Mouse (Mus musculus) forebrain, embryonic 10.5 days (tissue): Measurements from ENCODE around the gene Ramp2. TPM values are rescaled to one million over a fixed set of nuclear protein-coding genes. Genes with fewer than 3 reads are reported as not detected.

ENCODE experiments used
- DNase-seq: peaks from one replicate; pipeline ENCODE4 v3.0.0-alpha.2; 2017; ENCODE audit warnings: low spot score; ENCODE audit errors: extremely low spot score
- H3K27ac ChIP-seq: fragments of 300-500 bp; sonication (generic); 2 replicates; pipeline ENCODE4 v1.5.1; 2016; ENCODE audit warnings: mild to moderate bottlenecking
- H3K27me3 ChIP-seq: fragments of 300-500 bp; sonication (generic); 2 replicates; pipeline ENCODE4 v1.6.1; 2016; ENCODE audit warnings: mild to moderate bottlenecking; ENCODE audit not compliant: poor library complexity, severe bottlenecking
- H3K36me3 ChIP-seq: fragments of 300-500 bp; sonication (generic); replicated peaks from 2 replicates; pipeline ENCODE4 v1.6.1; 2016; ENCODE audit warnings: mild to moderate bottlenecking, moderate library complexity
- H3K4me1 ChIP-seq: fragments of 300-500 bp; sonication (generic); 2 replicates; pipeline ENCODE4 v1.6.1; 2016
- H3K4me3 ChIP-seq: fragments of 300-500 bp; sonication (generic); 2 replicates; pipeline ENCODE4 v1.5.1; 2016; ENCODE audit warnings: mild to moderate bottlenecking, moderate library complexity
- H3K9me3 ChIP-seq: fragments of 300-500 bp; sonication (generic); 2 replicates; pipeline ENCODE4 v1.6.1; 2016; ENCODE audit warnings: mild to moderate bottlenecking, moderate library complexity
- WGBS: fragments of 180-500 bp; shearing (Covaris S2); methylation state at CpG from one replicate; pipeline ENCODE4 v1.1.7; 2016; 5-methylcytosine and 5-hydroxymethylcytosine counted together
- polyA plus RNA-seq: library from polyadenylated mRNA; unstranded; fragments of >200 nt; fragmentation: Nextera tagmentation; extraction: Ambion mirVana; gene quantifications from 2 replicates; pipeline ENCODE4 v1.2.1, GENCODE M21; 2016

Gene Ramp2
- 54.8 and 57.3 TPM in 2 replicates for polyA plus RNA-seq

- under 1% methylated on average over 63 of the region's 63 CpGs for WGBS
- H3K27ac ChIP-seq = peak within 1 kb of the TSS; percentile 89
These were observed at the start of gene Ramp2 for GRCm38 (mm10) chr11:101245855-101246701. TSS of gene Ramp2 (plus strand) at chr11:101246028.

GRCm38 (mm10) chr11:101196175-101196574 lies 49.7 kb upstream of the Ramp2 start:
- Histone ChIP-seq H3K27ac (no peak overlapping the region), H3K36me3 (peaks cover 31% of the 10 kb centered on the region), H3K4me3 (no peak overlapping the region), H3K4me1 (peaks cover 10% of the 10 kb centered on the region), H3K9me3 (no peaks in the 10 kb centered on the region), H3K27me3 (no peaks in the 10 kb centered on the region)
- no peak for DNase-seq
- WGBS = 94% methylated on average over 8 of the region's 8 CpGs

More at GRCm38 (mm10) chr11:101245855-101246701, at the start of gene Ramp2:
- Histone ChIP-seq H3K36me3 (no peaks in the 10 kb centered on the region), H3K27me3 (peaks cover 48% of the 10 kb centered on the region), H3K4me1 (peaks cover 38% of the 10 kb centered on the region), H3K4me3 (peak within 1 kb of the TSS; percentile 82), H3K9me3 (no peaks in the 10 kb centered on the region)
- DNase-seq = peak; percentile 52

GRCm38 (mm10) chr11:101199555-101199954 lies 46.3 kb upstream of the Ramp2 start:
- no peak overlapping the region for H3K4me3 ChIP-seq
- H3K27ac ChIP-seq = no peak overlapping the region
- peaks cover 4% of the 10 kb centered on the region; the same call in 1 of the 2 replicates for H3K4me1 ChIP-seq
- no peaks in the 10 kb centered on the region for H3K9me3 ChIP-seq
- H3K36me3 ChIP-seq = peaks cover 29% of the 10 kb centered on the region
- no peak for DNase-seq
- WGBS = 93% methylated on average over 3 of the region's 3 CpGs
- no peaks in the 10 kb centered on the region for H3K27me3 ChIP-seq

GRCm38 (mm10) chr11:101200986-101201385 lies 44.8 kb upstream of the Ramp2 start:
- H3K4me3 ChIP-seq = peak overlapping the region; percentile 8; the same call in 1 of the 2 replicates
- WGBS = 27% methylated on average over 7 of the region's 7 CpGs
- no peaks in the 10 kb centered on the region for H3K9me3 ChIP-seq
- H3K27ac ChIP-seq = 0 out of 2 replicates have a peak overlapping the region, but pooled peaks have one; percentile 44
- H3K27me3 ChIP-seq = no peaks in the 10 kb centered on the region
- no peak for DNase-seq
- H3K36me3 ChIP-seq = peaks cover 29% of the 10 kb centered on the region
- H3K4me1 ChIP-seq = peaks cover 4% of the 10 kb centered on the region; the same call in 1 of the 2 replicates

- Histone ChIP-seq H3K4me3 (no peak overlapping the region), H3K4me1 (no peaks in the 10 kb centered on the region), H3K27ac (no peak overlapping the region), H3K27me3 (no peaks in the 10 kb centered on the region), H3K36me3 (peaks cover 38% of the 10 kb centered on the region), H3K9me3 (no peaks in the 10 kb centered on the region)
- 59% methylated on average over 3 of the region's 3 CpGs for WGBS
- no peak for DNase-seq
These were observed 33.9 kb upstream of the Ramp2 start for GRCm38 (mm10) chr11:101211970-101212369.

GRCm38 (mm10) chr11:101216936-101217335 lies 28.9 kb upstream of the Ramp2 start:
- Histone ChIP-seq H3K36me3 (peaks cover 18% of the 10 kb centered on the region), H3K27ac (no peak overlapping the region), H3K27me3 (no peaks in the 10 kb centered on the region), H3K4me3 (no peak overlapping the region), H3K4me1 (no peaks in the 10 kb centered on the region), H3K9me3 (no peaks in the 10 kb centered on the region)
- DNase-seq = no peak
- WGBS = 91% methylated on average over 5 of the region's 5 CpGs

GRCm38 (mm10) chr11:101218436-101219055 lies 27.3 kb upstream of the Ramp2 start:
- WGBS = 86% methylated on average over 10 of the region's 10 CpGs
- DNase-seq = no peak
- H3K27me3 ChIP-seq = no peaks in the 10 kb centered on the region
- H3K9me3 ChIP-seq = no peaks in the 10 kb centered on the region
- no peak overlapping the region for H3K4me3 ChIP-seq
- H3K4me1 ChIP-seq = no peaks in the 10 kb centered on the region
- H3K27ac ChIP-seq = no peak overlapping the region
- H3K36me3 ChIP-seq = peaks cover 10% of the 10 kb centered on the region; the same call in 1 of the 2 replicates

GRCm38 (mm10) chr11:101220853-101221252 lies 25.0 kb upstream of the Ramp2 start:
- no peaks in the 10 kb centered on the region for H3K36me3 ChIP-seq
- WGBS = 71% methylated on average over 2 of the region's 2 CpGs
- no peak overlapping the region for H3K4me3 ChIP-seq
- H3K4me1 ChIP-seq = peaks cover 5% of the 10 kb centered on the region
- no peak for DNase-seq
- no peaks in the 10 kb centered on the region for H3K9me3 ChIP-seq
- no peak overlapping the region for H3K27ac ChIP-seq
- no peaks in the 10 kb centered on the region for H3K27me3 ChIP-seq

- no peak overlapping the region for H3K27ac ChIP-seq
- H3K4me1 ChIP-seq = peaks cover 11% of the 10 kb centered on the region
- H3K4me3 ChIP-seq = no peak overlapping the region
- H3K27me3 ChIP-seq = no peaks in the 10 kb centered on the region
- DNase-seq = no peak
- H3K36me3 ChIP-seq = no peaks in the 10 kb centered on the region
- WGBS = 92% methylated on average over 8 of the region's 8 CpGs
- H3K9me3 ChIP-seq = no peaks in the 10 kb centered on the region
These were observed 24.4 kb upstream of the Ramp2 start for GRCm38 (mm10) chr11:101221306-101221986.

GRCm38 (mm10) chr11:101224337-101224736 lies 21.5 kb upstream of the Ramp2 start:
- H3K27me3 ChIP-seq = no peaks in the 10 kb centered on the region
- peaks cover 16% of the 10 kb centered on the region for H3K4me1 ChIP-seq
- no peak overlapping the region for H3K27ac ChIP-seq
- no peak for DNase-seq
- H3K9me3 ChIP-seq = no peaks in the 10 kb centered on the region
- no peak overlapping the region for H3K4me3 ChIP-seq
- H3K36me3 ChIP-seq = no peaks in the 10 kb centered on the region
- 93% methylated on average over 3 of the region's 3 CpGs for WGBS

- Histone ChIP-seq H3K9me3 (no peaks in the 10 kb centered on the region), H3K27me3 (no peaks in the 10 kb centered on the region), H3K4me3 (peak overlapping the region; percentile 97), H3K36me3 (no peaks in the 10 kb centered on the region), H3K4me1 (peaks cover 27% of the 10 kb centered on the region), H3K27ac (peak overlapping the region; percentile 88)
- WGBS = 22% methylated on average over 25 of the region's 25 CpGs
- DNase-seq = no peak
These were observed 20.3 kb upstream of the Ramp2 start for GRCm38 (mm10) chr11:101225331-101226064.

GRCm38 (mm10) chr11:101226065-101226701 lies 19.6 kb upstream of the Ramp2 start, which contains the start of gene Ezh1:
TSS of gene Ezh1 (minus strand) at chr11:101226463.
- Histone ChIP-seq H3K4me1 (peaks cover 34% of the 10 kb centered on the region), H3K27me3 (no peaks in the 10 kb centered on the region), H3K36me3 (no peaks in the 10 kb centered on the region), H3K27ac (peak within 1 kb of the TSS; percentile 88), H3K9me3 (no peaks in the 10 kb centered on the region), H3K4me3 (peak within 1 kb of the TSS; percentile 97)
- DNase-seq = peak; percentile 76
- WGBS = 2% methylated on average over 56 of the region's 56 CpGs
